Comparison of ENCODE assay signal across 13 mouse cellular contexts in genomic region chr11:76339141-76339540, GRCm38 (mm10). TPM values are rescaled to one million over a fixed set of nuclear protein-coding genes. Genes with fewer than 3 reads are reported as not detected.
DNase-seq lines count a peak whose midpoint lies in the region; ATAC-seq and TF ChIP-seq lines count a peak whose summit lies in the region.
"Had no signal": no experiment of that assay in that cellular context is flagged by ENCODE, and none has a peak within 500 bp of the region (broad histone marks: within the 10 kb centered on the region; RNA-seq: fewer than 3 reads in every experiment).

No protein-coding gene starts in this region.

- ATAC-seq in limb, embryonic 15.5 days (ENCODE audit: insufficient number of reproducible peaks, low FRiP score, low TSS enrichment, low read depth) = no peak
- no peak for ATAC-seq in megakaryocyte progenitor cell, adult 5-6 weeks (replicated peaks; ENCODE audit: poor library complexity)

- no peaks in the 10 kb centered on the region for H3K36me3 ChIP-seq in limb, embryonic 15.5 days

- no peaks in the 10 kb centered on the region for H3K27me3 ChIP-seq in cerebellum, adult 2 months (ENCODE audit: control insufficient read depth, insufficient read depth, low read length)
- H3K27me3 ChIP-seq in limb, embryonic 15.5 days = no peaks in the 10 kb centered on the region

- peaks cover 15% of the 10 kb centered on the region; the same call in 1 of the 2 replicates for H3K4me1 ChIP-seq in cerebellum, adult 2 months (ENCODE audit: control insufficient read depth, insufficient read depth, low read length)
- H3K4me1 ChIP-seq in limb, embryonic 15.5 days = peaks cover 75% of the 10 kb centered on the region

- intact Hi-C loops in left cerebral cortex, postnatal 4 days (cut with DNase I) = no loop called here
- intact Hi-C loops in left cerebral cortex, postnatal 14 days (cut with DNase I) = no loop called here

- H3K27ac ChIP-seq in cerebellum, adult 2 months (ENCODE audit: insufficient read depth, low read length) = no peak overlapping the region
- 0 out of 2 replicates have a peak overlapping the region, but pooled peaks have one; percentile 57 for H3K27ac ChIP-seq in limb, embryonic 15.5 days
- H3K27ac ChIP-seq: gastrocnemius, adult 2 months; heart, adult 2 months had no signal

- no peak for TF ChIP-seq CTCF in cerebellum, adult 2 months (IDR thresholded peaks at IDR 0.05; ENCODE audit: borderline replicate concordance, insufficient read depth, low read depth, low read length)

- 25% methylated on average over 11 of the region's 11 CpGs for WGBS in cerebellum, adult 2 months
- 54% methylated on average over 11 of the region's 11 CpGs for WGBS in limb, embryonic 15.5 days

- peak; percentile 42 for DNase-seq in left cerebral cortex, postnatal 4 days
- no peak for DNase-seq in left cerebral cortex, postnatal 14 days (ENCODE audit: low spot score in 2 of 2)
- DNase-seq in cerebellum, adult 2 months = peak; percentile 62 to 82
- peak; percentile 72 to 77 for DNase-seq in cerebellum, postnatal 10 days
- no peak for DNase-seq in heart, adult 8-10 months (ENCODE audit: low spot score)
- DNase-seq: gastrocnemius, adult 2 months; heart, adult 2 months; heart, postnatal 10 days; kidney, postnatal 10 days; layer of hippocampus, adult 9-11 months; thymus, adult 2 months had no signal

- no peak overlapping the region for H3K9ac ChIP-seq in limb, embryonic 15.5 days

- no peak for TF ChIP-seq POLR2A in cerebellum, adult 2 months (IDR thresholded peaks at IDR 0.05; ENCODE audit: borderline replicate concordance, insufficient read depth, low read length)

- H3K4me3 ChIP-seq in cerebellum, adult 2 months (replicated peaks; ENCODE audit: insufficient read depth, low read depth, low read length) = peak overlapping the region; percentile 18
- no peak overlapping the region for H3K4me3 ChIP-seq in limb, embryonic 15.5 days
- H3K4me3 ChIP-seq: gastrocnemius, adult 2 months; heart, adult 2 months had no signal

- H3K4me2 ChIP-seq in limb, embryonic 15.5 days = no peak overlapping the region

- H3K9me3 ChIP-seq in limb, embryonic 15.5 days = no peaks in the 10 kb centered on the region

RNA-seq across cellular contexts. Expression of gene Nxn, which starts 59.8 kb away (rescaled TPM):
- 10 to 100 TPM; 12.4 to 15.7 TPM for total RNA-seq in left cerebral cortex, postnatal 4 days (2021)
- total RNA-seq in left cerebral cortex, postnatal 14 days (2021) = 10 to 100 TPM; 10.1 to 12.2 TPM
- polyA plus RNA-seq in cerebellum, adult 2 months (2012; rRNA removed) = 24.3 and 29.8 TPM in 2 replicates
- polyA plus RNA-seq in limb, embryonic 15.5 days (2015; fragmentation: Nextera tagmentation; extraction: Ambion mirVana) = 48.1 and 60.8 TPM in 2 replicates
- total RNA-seq in megakaryocyte progenitor cell, adult 5-6 weeks (2015) = 20.7 and 23.9 TPM in 2 replicates
- 20.0 and 26.5 TPM in 2 replicates for total RNA-seq in megakaryocyte progenitor cell, adult 5-6 weeks (2017)
- 10 to 100 TPM in 3 of 4 experiments, 1 to 10 TPM in 1; 9.8 to 13.0 (median 11.0) TPM for total RNA-seq in heart, adult 8-10 months (2022)

Comparison
In these comparisons a context has a peak if more than half of its experiments do, and no peak if none do; other contexts are left out.
1. DNase-seq: peak in left cerebral cortex, postnatal 4 days (single experiment), cerebellum, adult 2 months (2 of 2) and cerebellum, postnatal 10 days (2 of 2); none in left cerebral cortex, postnatal 14 days (0 of 2) and heart, adult 8-10 months (single experiment).